Mouse (Mus musculus) effector memory CD4-positive, alpha-beta T cell, adult 5 months (primary cell): ENCODE measurements around the gene Cdc42se2. TPM values are rescaled to one million over a fixed set of nuclear protein-coding genes. Genes with fewer than 3 reads are reported as not detected.

ENCODE experiments used
- polyA plus RNA-seq: library from polyadenylated mRNA; unstranded; fragments of 100-300 nt; shearing (Covaris generic); gene quantifications from one replicate; pipeline ENCODE4 v1.2.1, GENCODE M21; 2017

Cdc42se2 gene
- 282 TPM for polyA plus RNA-seq

GRCm38 (mm10) chr11:54787488-54788474 is at the start of gene Cdc42se2:
Cdc42se2 (minus strand) TSS chr11:54787675.

Other genes with a start within 250 kb of the Cdc42se2 start
- gene Lyrm7, start 73.2 kb upstream of the Cdc42se2 start, polyA plus RNA-seq, result 2.3 TPM
- 207 TPM for gene Hint1, start 78.7 kb upstream of the Cdc42se2 start, polyA plus RNA-seq
- gene Gpx3, start 114.8 kb upstream of the Cdc42se2 start, polyA plus RNA-seq, result 1.3 TPM
- gene Tnip1, start 175.2 kb upstream of the Cdc42se2 start, polyA plus RNA-seq, result 203 TPM
- 480 TPM for gene Anxa6, start 245.8 kb upstream of the Cdc42se2 start, polyA plus RNA-seq